Mouse (Mus musculus) frontal cortex, adult (tissue): Measurements from ENCODE around the gene Gprasp1.
"Not testable (repeated sequence)": the region's sequence is repeated elsewhere in the genome, so short reads cannot be mapped to it uniquely, and the experiment has no call there.

Source experiments
- ATAC-seq: cut with Nextera tagmentation; 2 replicates; pipeline ENCODE4 v1.9.2; 2017; ENCODE audit warnings: mild to moderate bottlenecking, moderate library complexity, mixed read lengths; ENCODE audit not compliant: low TSS enrichment

The Gprasp1 gene

DNA sequence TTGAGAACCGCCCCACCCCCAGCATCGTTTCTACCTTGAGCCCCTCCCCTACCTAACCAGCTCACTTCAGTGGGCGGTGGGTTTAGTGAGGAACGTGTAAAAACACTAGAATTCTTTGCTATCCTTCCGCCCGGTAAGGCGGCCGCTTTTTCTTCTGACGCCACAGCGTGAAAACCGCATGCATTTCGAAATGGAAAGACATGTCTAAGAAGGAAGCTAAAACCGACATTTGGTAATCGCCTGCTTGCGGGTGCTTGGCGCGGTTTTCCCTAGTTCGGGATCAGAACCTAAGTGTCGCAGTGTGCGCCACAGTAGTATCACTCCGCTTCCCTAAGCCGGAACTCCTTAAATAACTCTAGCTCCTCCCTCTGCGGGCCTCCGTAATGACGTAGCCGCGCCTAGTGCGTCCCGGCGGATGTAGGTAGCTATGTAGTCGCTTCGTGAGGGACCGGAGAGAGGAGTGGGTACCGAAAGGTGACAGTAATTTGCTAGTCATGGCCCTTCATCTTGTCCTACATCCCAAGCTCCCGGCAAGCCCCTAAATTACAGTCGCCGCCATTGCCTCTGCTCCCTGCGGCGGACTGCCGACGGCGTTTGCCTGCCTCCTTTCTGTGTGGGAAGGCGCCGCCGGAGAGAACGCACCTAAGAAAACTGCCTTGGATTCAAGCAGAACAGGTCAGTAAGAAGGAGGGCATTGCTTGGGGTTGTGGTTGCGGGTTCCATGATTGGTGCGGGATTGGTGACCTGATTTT lies at the start of gene Gprasp1, which contains the start of gene Armcx5:
Gene Gprasp1, plus strand, starts transcription at position 430 of the 752 bp plus-strand sequence.
Gene Armcx5, plus strand, starts transcription at position 430 of the 752 bp plus-strand sequence.
- peak; percentile 98 for ATAC-seq

DNA sequence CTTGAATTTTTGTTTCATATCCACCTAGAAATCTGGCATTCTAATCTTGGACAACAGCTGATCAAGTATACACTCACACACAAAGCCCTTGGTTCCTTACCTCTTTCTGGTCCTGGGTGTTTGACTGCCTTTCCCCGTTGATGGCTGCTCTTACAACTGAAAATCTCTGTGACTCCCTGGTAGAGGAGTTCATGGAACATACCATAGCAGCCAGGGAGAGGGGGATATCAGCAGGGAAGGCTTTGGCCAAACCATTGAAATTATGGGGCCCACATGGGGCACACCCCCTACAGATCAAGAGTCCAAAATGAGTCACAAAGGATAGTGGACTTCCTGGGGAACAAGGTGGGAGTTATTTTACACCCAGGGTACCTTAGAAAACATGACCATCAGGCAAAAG lies 48.9 kb upstream of the Gprasp1 start, which contains the start of gene Tcp11x2:
Gene Tcp11x2, minus strand, starts transcription at position 158 of the 400 bp plus-strand sequence.
- no peak for ATAC-seq

DNA sequence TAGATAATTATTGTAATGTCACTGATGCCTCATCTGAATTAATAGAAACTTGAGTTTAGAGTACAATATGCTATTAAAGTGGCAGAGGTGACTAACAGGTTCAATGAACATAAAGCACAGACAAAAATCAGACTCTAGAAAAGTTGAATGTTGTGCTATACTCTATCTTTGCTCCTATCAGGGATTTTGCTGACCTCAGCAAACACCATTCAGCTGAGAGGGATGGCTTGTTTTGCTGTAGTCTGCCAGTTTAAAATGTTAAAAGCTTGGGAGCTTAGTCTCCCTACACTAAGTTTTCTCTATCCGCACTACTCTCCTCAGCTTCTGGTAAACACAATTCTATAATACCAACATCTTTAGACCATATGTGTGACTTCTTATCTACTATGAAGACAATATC lies 39.4 kb upstream of the Gprasp1 start:
- no peak for ATAC-seq

DNA sequence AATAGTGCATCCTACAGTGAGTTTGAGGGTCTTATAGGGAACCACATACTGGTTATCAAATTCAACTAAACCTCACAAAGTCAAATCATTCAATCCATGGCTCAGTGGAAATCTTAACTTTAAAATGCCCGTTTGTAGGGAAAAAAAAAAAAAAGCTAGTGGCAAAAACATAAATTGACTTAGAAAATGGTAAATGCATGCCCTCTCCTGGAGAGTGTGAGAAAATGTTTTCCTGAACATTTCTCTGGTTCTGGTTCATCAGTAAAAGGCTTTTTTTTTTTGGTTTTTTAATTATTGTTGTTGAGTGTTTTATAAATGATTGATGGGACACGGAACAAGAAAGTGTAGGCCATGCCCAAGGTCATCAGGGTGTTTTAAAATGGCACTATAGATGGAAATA lies 38.2 kb upstream of the Gprasp1 start:
- ATAC-seq: no peak

DNA sequence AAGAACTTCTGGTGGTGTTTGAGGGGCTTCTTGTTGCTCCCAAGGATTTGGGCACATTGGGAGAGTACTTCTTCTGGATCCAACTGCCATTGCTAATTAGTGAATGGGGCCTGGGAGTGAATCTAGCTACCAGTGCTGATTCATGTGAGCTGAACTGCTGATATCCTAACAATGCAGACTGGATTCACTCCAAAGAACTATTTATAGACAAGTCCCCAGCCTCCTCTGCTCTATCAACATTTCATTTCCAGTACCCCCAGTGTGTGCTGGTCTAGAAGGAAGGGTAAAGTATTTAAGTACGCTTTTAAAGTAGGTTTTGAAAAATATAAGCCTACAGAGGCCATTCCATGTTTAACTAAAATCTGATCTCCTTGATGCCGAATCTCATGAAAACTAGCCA lies 29.7 kb upstream of the Gprasp1 start:
- no peak for ATAC-seq

DNA sequence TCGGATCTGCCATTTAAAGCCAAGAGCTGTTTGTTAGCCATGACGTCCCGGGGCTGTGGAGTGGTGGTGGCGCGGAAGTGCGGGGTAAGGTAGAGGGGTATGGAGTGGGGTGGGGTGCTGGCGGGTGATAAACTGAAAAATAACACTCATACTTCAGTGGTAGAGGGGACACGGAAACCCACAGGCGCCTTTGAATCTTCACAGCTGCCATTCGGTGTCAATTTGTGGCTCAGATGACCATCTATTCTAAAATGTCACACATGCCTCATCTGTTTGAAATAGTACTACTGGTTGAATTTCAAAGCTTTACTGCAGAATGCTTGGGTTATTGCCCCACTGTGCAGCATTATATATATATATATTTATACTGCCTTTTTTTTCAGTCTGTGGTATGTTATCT lies 17.4 kb upstream of the Gprasp1 start, which contains the start of gene Tmsb15a:
Gene Tmsb15a, minus strand, starts transcription at position 101 of the 400 bp plus-strand sequence.
- no peak for ATAC-seq

DNA sequence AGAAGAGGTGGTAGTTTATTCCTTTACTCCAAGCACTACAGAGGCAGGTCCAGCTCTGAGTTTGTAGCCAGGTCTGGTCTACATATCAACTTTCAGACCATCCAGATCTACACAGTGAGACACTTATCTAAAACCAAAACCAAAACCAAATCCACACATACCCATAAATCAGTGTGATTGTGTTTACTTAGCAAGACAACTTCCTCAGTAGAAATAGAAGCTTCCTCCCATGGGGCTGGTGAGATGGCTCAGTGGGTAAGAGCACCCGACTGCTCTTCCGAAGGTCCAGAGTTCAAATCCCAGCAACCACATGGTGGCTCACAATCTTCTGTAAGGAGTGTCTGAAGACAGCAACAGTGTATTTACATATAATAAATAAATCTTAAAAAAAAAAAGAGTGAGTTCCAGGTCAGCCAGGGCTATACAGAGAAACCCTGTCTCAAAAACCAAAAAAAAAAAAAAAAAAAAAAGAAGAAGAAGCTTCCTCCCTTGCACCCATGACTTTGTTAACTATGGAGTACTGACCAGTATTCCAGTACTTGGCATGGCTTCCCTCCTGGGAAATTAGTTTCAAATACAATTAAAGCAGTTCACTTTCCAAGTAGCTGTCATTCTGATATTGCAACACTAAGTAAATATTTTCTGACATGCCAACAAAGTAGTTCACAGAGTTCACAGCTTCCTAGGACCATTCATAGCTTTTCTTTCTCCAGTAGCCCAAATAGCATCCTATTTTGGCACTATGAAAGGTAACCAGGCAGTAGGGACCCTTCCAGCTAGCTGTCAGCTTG lies 3.6 kb upstream of the Gprasp1 start:
- ATAC-seq: no peak

DNA sequence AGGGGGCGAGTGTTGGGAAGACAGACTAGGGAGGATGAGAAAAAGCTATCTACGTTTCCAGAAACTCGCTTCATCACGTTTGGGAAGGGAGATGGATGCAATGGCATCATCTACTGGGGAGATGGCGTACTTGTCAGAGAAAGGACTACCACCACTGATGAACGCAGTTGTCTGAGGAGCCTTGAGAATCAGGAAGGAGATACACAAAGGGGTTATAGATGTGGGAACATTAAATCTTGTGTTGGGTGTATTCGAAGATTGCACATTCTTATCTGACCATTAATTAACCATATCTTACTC lies 473 bp downstream of the Gprasp1 start:
- peak; percentile 75 for ATAC-seq

DNA sequence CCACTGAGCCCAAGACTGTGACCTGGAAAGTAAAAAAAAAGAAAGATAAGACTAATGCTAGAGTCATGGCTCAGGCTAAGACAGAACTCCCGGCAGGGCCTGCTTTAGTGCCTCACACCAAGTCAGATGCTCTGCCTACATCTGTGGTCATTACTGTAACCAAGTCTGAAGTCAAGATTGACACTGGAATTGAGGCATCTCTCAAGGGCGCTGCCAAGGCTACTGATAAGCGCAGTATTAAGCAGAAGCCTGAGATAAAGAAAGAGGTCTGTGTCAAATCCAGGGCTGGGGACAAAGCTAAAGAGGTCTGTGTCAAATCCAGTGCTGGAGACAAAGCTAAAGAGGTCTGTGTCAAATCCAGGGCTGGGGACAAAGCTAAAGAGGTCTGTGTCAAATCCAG lies 2.8 kb downstream of the Gprasp1 start:
- ATAC-seq: not testable (repeated sequence)

DNA sequence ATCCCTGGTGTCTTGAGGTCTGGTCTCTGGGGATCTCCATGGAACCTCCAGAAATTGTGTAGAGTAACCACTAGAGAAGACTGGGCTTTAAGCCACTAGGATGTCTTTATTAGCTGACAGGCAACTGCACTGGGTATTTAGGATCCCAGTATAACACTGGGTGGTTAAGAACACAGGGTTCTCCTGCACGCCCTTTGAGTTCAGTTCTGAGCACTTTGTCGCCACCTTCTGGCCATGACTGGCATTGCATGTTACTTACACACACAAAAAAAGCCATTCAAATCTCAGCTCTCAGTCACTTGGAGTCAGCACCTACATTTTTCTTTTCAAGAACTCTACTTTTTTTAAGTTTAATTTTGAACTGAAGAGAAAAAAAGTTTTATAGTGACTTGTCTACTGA lies 10.3 kb downstream of the Gprasp1 start:
- peak; percentile 70 for ATAC-seq

DNA sequence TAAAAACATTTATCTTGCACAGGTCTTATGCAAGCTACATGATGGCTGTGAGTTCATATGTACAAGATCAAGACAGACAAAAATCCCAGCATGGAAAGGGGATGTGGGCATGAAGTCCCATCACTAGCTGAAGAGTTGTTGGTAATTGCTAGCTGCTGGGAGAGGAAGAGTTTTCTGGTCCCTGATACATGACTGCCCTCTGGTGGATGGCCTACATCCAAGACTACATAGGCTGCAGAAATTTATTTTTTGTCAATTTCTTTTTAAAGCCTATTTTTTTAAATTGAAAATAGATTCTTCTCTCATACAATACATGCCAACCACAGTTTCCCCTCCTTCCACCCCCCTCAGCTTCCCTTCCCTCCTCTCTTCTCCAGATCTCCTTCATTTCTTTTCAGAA lies 19.2 kb downstream of the Gprasp1 start:
- ATAC-seq: no peak

DNA sequence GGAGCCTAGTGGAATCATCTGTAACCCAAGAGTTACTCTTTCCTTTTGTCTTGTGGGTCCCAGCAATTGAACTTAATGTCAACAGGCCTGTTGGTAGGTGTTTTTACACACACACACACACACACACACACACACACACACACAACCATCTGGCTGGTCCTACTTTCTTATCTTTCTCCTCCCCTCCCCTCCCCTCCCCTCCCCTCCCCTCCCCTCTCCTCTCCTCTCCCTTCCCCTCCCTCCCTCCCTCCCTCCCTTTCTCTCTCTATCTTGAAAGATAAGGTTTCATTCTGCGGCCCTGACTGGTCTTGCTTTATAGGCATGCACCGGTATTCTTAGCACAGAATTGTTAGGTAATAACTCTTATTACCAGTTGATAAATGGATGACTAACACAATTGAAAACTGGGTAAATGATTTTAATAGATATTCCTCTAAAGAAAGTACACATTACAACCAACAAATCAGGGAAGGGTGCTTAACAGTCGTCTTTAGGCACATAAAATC lies 25.6 kb downstream of the Gprasp1 start:
- no peak for ATAC-seq

DNA sequence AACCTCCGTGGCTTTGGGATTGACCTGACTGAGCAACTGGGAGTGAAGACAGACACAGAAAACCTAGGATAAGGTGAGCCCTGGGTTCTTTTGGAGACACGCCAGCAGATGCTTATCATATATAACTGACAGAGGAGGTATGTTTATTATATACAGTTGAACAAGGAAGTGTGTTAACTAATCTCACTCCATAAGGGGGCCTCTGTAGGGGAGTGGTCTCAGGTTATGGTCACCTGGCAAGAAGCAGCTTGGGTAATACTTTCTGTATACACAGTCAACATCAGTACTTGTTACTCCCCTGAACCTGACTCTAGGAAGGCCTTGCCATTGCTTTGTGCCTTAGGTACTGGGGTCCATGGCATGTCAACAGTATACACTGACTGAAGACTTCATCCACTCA lies 26.0 kb downstream of the Gprasp1 start:
- no peak for ATAC-seq

DNA sequence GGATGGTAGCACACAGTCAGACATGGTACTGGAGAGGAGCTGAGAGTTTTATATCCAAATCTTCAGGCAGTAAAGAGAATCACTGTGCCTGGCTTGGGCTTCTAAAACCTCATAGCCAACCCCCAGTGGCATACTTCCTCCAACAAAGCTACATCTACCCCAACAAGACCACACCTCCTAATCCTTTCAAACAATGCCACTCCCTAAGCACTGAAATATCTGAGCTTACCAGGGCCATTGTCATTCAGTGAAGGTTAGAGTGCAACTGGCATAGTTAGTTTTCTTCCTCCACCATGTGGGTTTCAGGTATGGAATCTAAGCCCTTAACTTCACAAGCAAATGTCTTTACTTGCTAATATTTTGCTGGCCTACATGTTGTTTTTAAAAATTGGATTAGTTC lies 49.0 kb downstream of the Gprasp1 start:
- ATAC-seq: no peak

DNA sequence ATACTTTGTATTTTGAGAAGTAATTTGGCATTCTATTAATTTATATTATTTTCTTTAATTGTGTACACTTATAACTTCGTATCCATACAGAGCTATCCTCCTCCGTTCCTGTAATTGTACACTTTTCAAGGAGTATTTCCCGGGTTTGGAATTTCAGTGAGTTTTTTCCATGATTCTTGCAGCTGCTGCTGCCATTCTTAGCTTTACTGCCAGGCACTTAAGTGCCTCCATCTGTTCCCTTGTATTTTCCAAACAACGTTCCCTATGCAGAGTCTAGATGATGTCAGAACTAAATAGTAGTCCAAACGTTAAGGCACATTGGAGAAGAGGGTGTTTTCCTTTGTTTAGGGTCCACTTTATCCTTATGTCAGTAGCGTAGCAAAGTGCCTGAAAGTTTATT lies 49.8 kb downstream of the Gprasp1 start:
- peak; percentile 18; the same call in 1 of the 2 replicates for ATAC-seq

DNA sequence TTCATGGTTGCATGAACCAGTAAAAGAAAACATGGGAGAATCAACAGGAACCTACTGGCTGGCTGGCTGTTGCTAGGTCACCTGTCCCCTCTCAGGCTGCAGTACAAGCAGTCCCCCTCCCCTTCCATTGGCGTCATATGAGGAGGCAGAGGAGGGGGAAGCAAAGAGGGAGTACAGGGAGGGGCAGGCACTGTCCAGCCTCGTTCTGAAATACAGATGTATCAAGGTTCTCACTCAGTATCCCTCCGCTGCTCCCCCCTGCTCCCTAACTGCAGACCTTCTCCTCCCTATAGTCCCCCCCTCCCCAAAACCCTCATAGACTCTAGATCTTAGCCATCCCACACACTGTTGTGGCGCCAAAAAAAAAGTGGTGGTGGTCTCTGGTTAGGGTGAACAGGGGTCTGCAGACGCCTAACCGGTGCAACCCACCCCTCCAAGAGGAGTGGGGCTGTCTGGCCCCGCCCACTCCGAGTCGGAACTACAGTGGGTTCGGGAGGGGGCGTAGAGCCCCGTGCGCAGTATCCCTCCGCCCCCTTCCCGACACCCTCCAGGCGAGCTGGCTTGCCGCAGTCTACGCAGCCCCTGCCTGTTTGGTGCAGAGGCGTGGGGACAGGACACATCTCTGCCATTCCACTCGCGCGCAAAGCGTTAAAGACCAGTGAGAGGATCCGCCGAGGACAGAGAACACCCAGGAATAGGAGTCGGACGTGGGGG lies 53.2 kb downstream of the Gprasp1 start:
- ATAC-seq: peak; percentile 56

DNA sequence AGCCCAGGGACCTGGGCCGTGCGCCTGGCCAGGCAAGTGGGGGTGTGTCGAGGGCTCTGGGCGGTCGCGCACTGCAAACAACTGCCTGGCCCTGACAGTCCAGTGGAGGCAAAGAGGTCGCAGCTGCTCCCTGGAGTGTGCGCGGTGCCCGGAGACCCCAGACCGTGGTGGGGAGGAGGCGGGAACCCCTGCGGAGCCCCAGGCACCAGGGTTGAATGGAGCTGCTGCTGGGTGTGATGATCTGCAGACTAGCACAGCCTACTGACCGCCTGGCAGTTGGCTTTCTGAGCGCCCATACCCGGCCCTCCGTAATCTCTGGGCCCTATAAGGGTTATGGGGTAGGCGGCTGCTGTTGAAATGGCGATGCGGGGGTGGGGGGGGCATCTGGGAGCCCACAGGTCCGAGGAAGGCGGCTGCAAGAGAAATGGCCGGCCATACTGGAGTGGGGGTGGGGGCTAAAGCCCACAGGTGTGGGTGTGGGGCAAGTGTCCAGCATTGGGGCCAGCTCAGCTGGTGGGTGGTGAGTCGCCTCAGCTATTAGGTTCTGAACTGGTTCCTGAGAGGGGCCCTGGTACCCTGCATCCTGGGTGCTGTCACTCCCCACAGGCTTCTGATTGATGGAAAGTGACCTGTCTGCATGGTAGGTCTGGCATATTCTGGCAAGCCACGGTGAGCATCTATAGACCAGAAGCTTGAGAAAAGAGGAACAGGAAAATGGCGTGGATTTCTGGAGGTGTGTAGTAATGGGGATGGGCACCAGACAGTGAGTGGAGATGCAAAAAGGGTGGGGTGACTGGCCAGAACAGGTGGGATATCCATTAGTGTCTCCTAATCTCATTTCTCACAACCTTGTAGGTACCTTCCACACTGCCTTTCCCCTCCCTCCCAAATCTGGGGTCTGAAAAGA lies 54.0 kb downstream of the Gprasp1 start:
- peak; percentile 13 for ATAC-seq

DNA sequence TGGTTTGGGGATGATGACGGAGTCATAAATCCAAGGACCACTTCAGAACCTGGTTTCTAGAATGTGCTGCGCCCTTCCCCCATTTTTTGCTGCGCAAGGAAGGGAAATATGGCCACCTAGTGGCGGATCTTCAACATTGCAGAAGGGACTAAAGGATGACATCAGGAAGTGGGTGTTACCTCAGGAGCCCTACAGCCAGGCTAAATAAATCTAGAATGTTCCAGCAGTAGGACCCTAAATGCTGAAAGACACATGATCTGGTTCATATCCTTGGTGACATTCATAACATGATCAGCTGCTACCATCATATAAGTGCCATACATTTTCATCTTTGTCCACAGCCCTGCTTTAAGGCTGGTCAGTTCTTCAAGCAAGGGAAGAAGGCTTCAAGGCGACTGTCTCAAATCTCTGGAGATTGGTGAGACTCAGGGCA lies 54.7 kb downstream of the Gprasp1 start, which contains the start of gene Bhlhb9:
Gene Bhlhb9, plus strand, starts transcription at position 383 of the 433 bp plus-strand sequence.
- peak; percentile 55 for ATAC-seq

DNA sequence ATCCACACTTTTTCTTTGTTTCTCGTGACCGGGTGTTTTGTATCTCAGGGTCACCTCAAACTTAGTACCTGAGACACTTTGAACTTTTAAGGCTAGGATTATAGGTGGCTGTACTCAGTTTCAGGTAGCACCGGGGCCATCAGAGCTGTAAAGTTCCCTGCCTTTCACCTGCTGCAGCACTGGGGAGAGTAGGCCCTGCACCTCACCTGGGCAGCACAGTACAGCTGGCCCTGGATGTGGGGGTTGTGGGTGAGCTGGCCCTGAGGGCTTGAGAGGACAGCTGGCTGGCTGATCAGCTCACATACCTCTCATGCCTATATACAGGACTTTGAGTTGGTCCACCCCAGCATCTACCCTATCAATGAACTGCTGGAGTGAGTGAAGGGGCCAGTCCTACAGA lies 61.6 kb downstream of the Gprasp1 start:
- no peak for ATAC-seq

DNA sequence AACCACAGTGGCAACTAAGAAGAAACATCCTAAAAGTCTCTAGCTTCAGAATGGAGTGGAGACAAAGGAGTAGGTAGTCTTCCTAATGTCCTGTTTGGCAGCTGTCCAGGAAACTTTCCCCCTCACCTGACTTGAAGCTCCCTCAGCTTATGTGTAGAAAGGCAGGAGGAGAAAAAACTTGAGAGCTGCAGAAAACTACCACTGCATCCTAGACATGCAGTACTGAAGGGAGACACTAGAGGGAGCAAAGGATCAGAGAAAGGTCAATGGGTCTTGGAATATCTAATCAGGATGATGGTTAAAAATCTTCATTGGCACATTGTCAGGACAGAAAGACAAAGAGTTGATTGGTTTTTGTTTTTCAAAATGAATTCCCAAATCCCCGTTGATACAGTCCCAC lies 63.2 kb downstream of the Gprasp1 start:
- peak; percentile 55; the same call in 1 of the 2 replicates for ATAC-seq

DNA sequence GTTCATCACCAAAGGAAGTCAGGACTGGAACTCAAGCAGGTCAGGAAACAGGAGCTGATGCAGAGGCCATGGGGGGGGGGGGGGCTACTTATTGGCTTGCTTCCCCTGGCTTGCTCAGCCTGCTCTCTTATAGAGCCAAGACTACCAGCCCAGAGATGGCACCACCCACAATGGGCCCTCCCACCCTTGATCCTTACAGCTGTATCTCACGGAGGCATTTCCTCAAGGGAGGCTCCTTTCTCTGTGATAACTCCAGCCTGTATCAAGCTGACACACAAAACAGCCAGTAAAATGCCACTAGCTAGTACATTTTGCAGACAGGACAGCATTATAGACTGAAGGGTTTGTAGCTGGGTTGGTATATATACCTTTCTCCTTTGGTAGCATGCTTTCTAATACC lies 93.4 kb downstream of the Gprasp1 start:
- ATAC-seq: not testable (repeated sequence)
